ENCODE assay signal across 22 mouse cellular contexts in the genomic region with DNA sequence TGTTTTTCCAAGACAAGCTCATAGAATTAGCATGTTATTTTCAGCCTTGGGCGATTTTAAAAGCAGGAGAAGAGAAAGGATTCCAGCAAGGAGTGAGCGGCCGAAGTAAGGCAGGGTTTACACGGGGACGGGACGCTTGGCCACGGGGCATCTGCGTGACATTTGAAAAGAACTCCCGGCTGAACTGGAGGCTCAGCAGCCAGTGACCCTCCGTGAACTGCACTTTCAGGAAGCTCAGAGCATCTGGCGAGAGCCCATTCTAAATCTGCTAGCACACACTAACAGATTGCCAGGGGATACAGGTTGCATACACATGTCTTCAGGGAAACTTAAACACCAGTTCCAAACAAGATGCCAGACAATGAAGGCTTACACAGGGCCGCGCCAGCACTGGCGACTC. TPM values are rescaled to one million over a fixed set of nuclear protein-coding genes. Genes with fewer than 3 reads are reported as not detected.
DNase-seq lines count a peak whose midpoint lies in the region; ATAC-seq lines count a peak whose summit lies in the region.
"Had no signal": no experiment of that assay in that cellular context is flagged by ENCODE, and none has a peak within 500 bp of the region (broad histone marks: within the 10 kb centered on the region; RNA-seq: fewer than 3 reads in every experiment).

No protein-coding gene starts in this region.

- intact Hi-C loops in left cerebral cortex, postnatal 10 days (cut with DNase I) = no loop called here

- WGBS in kidney, embryonic 14.5 days = 63% methylated on average over 14 of the region's 14 CpGs
- 45% methylated on average over 14 of the region's 14 CpGs for WGBS in embryonic facial prominence, embryonic 11.5 days
- 48% methylated on average over 14 of the region's 14 CpGs for WGBS in intestine, embryonic 14.5 days
- 78% methylated on average over 14 of the region's 14 CpGs for WGBS in heart, embryonic 12.5 days

- H3K36me3 ChIP-seq in kidney, embryonic 14.5 days (ENCODE audit: control insufficient read depth, insufficient read depth, low read length) = no peaks in the 10 kb centered on the region
- H3K36me3 ChIP-seq in embryonic facial prominence, embryonic 11.5 days (replicated peaks; ENCODE audit: control insufficient read depth, insufficient read depth, low read depth, low read length) = no peaks in the 10 kb centered on the region
- no peaks in the 10 kb centered on the region for H3K36me3 ChIP-seq in intestine, embryonic 14.5 days (ENCODE audit: control insufficient read depth, insufficient read depth, low read length)
- no peaks in the 10 kb centered on the region for H3K36me3 ChIP-seq in heart, embryonic 12.5 days
- H3K36me3 ChIP-seq: liver, embryonic 12.5 days; neural tube, embryonic 12.5 days had no signal

- no peak overlapping the region for H3K9ac ChIP-seq in kidney, embryonic 14.5 days (ENCODE audit: low read depth, low read length)
- no peak overlapping the region for H3K9ac ChIP-seq in embryonic facial prominence, embryonic 11.5 days (replicated peaks; ENCODE audit: low read length)
- H3K9ac ChIP-seq in intestine, embryonic 14.5 days (ENCODE audit: low read length) = no peak overlapping the region
- H3K9ac ChIP-seq in heart, embryonic 12.5 days = no peak overlapping the region
- H3K9ac ChIP-seq: forebrain, embryonic 13.5 days; liver, embryonic 12.5 days; neural tube, embryonic 12.5 days had no signal

- no peak overlapping the region for H3K27ac ChIP-seq in kidney, embryonic 14.5 days (ENCODE audit: low read depth, low read length)
- no peak overlapping the region for H3K27ac ChIP-seq in embryonic facial prominence, embryonic 11.5 days (replicated peaks; ENCODE audit: low read depth, low read length)
- H3K27ac ChIP-seq in intestine, embryonic 14.5 days (ENCODE audit: low read depth) = no peak overlapping the region
- H3K27ac ChIP-seq in heart, embryonic 12.5 days (ENCODE audit: poor library complexity, severe bottlenecking) = no peak overlapping the region
- H3K27ac ChIP-seq: forebrain, embryonic 13.5 days; heart, adult 2 months; layer of hippocampus, adult 2 months; liver, embryonic 12.5 days; neural tube, embryonic 12.5 days had no signal

- H3K4me3 ChIP-seq in kidney, embryonic 14.5 days (ENCODE audit: low read length) = no peak overlapping the region
- H3K4me3 ChIP-seq in embryonic facial prominence, embryonic 11.5 days (ENCODE audit: low read depth, low read length) = no peak overlapping the region
- H3K4me3 ChIP-seq in intestine, embryonic 14.5 days (ENCODE audit: low read depth, low read length) = no peak overlapping the region
- no peak overlapping the region for H3K4me3 ChIP-seq in heart, embryonic 12.5 days
- H3K4me3 ChIP-seq: forebrain, embryonic 13.5 days; heart, adult 2 months; layer of hippocampus, adult 2 months; liver, embryonic 12.5 days; neural tube, embryonic 12.5 days had no signal

- no peaks in the 10 kb centered on the region for H3K9me3 ChIP-seq in kidney, embryonic 14.5 days (ENCODE audit: control insufficient read depth, low read length)
- H3K9me3 ChIP-seq in embryonic facial prominence, embryonic 11.5 days (replicated peaks; ENCODE audit: control insufficient read depth, low read length) = no peaks in the 10 kb centered on the region
- no peaks in the 10 kb centered on the region for H3K9me3 ChIP-seq in intestine, embryonic 14.5 days (ENCODE audit: control insufficient read depth, low read length)
- H3K9me3 ChIP-seq in heart, embryonic 12.5 days (replicated peaks) = no peaks in the 10 kb centered on the region
- H3K9me3 ChIP-seq: forebrain, embryonic 13.5 days; liver, embryonic 12.5 days; neural tube, embryonic 12.5 days had no signal

- peak overlapping the region; percentile 12; the same call in 1 of the 2 replicates for H3K4me2 ChIP-seq in kidney, embryonic 14.5 days (replicated peaks; ENCODE audit: low read depth, low read length)
- H3K4me2 ChIP-seq in embryonic facial prominence, embryonic 11.5 days (ENCODE audit: low read depth, low read length) = no peak overlapping the region
- peak overlapping the region; percentile 20; the same call in 1 of the 2 replicates for H3K4me2 ChIP-seq in intestine, embryonic 14.5 days (ENCODE audit: low read length)
- no peak overlapping the region for H3K4me2 ChIP-seq in heart, embryonic 12.5 days
- H3K4me2 ChIP-seq: forebrain, embryonic 13.5 days; liver, embryonic 12.5 days; neural tube, embryonic 12.5 days had no signal

- no peak for ATAC-seq in kidney, embryonic 14.5 days (ENCODE audit: low FRiP score, low TSS enrichment)
- no peak for ATAC-seq in embryonic facial prominence, embryonic 11.5 days (replicated peaks; ENCODE audit: insufficient number of reproducible peaks, low FRiP score, low TSS enrichment, low read depth)
- ATAC-seq in intestine, embryonic 14.5 days (replicated peaks; ENCODE audit: low FRiP score, low TSS enrichment, low read depth) = no peak
- no peak for ATAC-seq in heart, embryonic 12.5 days (ENCODE audit: insufficient number of reproducible peaks, low FRiP score)
- ATAC-seq: forebrain, embryonic 13.5 days; hindbrain, embryonic 16.5 days; liver, embryonic 12.5 days; Patski had no signal

- H3K27me3 ChIP-seq in kidney, embryonic 14.5 days (ENCODE audit: control insufficient read depth, insufficient read depth, low read length) = no peaks in the 10 kb centered on the region
- no peaks in the 10 kb centered on the region for H3K27me3 ChIP-seq in embryonic facial prominence, embryonic 11.5 days (ENCODE audit: control insufficient read depth, insufficient read depth, low read length)
- no peaks in the 10 kb centered on the region for H3K27me3 ChIP-seq in intestine, embryonic 14.5 days (replicated peaks; ENCODE audit: control insufficient read depth, insufficient read depth, low read length)
- H3K27me3 ChIP-seq in heart, embryonic 12.5 days (replicated peaks) = no peaks in the 10 kb centered on the region; the same call in 1 of the 2 replicates
- H3K27me3 ChIP-seq: forebrain, embryonic 13.5 days; neural tube, embryonic 12.5 days had no signal

- H3K4me1 ChIP-seq in kidney, embryonic 14.5 days (ENCODE audit: control insufficient read depth, insufficient read depth, low read length) = no peaks in the 10 kb centered on the region
- no peaks in the 10 kb centered on the region for H3K4me1 ChIP-seq in embryonic facial prominence, embryonic 11.5 days (ENCODE audit: control insufficient read depth, insufficient read depth, low read length)
- peaks cover 9% of the 10 kb centered on the region; the same call in 1 of the 2 replicates for H3K4me1 ChIP-seq in intestine, embryonic 14.5 days (replicated peaks; ENCODE audit: control insufficient read depth, insufficient read depth, low read length)
- H3K4me1 ChIP-seq in heart, embryonic 12.5 days (replicated peaks) = no peaks in the 10 kb centered on the region
- H3K4me1 ChIP-seq: liver, embryonic 12.5 days had no signal

- DNase-seq in kidney, adult 8-10 months = no peak
- DNase-seq in embryo, embryonic 10 days (ENCODE audit: low spot score) = peak; percentile 12
- peak; percentile 29 for DNase-seq in embryonic facial prominence, embryonic 11.5 days (ENCODE audit: low spot score)
- DNase-seq in intestine, embryonic 14.5 days (ENCODE audit: low spot score) = no peak
- no peak for DNase-seq in left cerebral cortex, postnatal 10 days (ENCODE audit: extremely low spot score in 1 of 2, low spot score in 2 of 2)
- DNase-seq in heart, adult 18-20 months = no peak
- DNase-seq: B cell, adult 2 months; cerebellum, adult 9-11 months; heart, adult 2 months; heart, postnatal 14 days had no signal

RNA-seq across cellular contexts. Expression of gene Olfr282, which starts 6.7 kb away (rescaled TPM):
- polyA plus RNA-seq in kidney, embryonic 14.5 days (2014; fragmentation: Nextera tagmentation; extraction: Ambion mirVana) = not detected in 2 replicates
- polyA plus RNA-seq in embryonic facial prominence, embryonic 11.5 days (2014; fragmentation: Nextera tagmentation; extraction: Ambion mirVana) = not detected in 2 replicates
- polyA plus RNA-seq in intestine, embryonic 14.5 days (2014; fragmentation: Nextera tagmentation; extraction: Ambion mirVana) = not detected in 2 replicates
- polyA plus RNA-seq in heart, embryonic 12.5 days (2016; fragmentation: Nextera tagmentation; extraction: Ambion mirVana) = not detected in 2 replicates
- not detected for total RNA-seq in left cerebral cortex, postnatal 10 days (2021)
- not detected for total RNA-seq in heart, adult 18-20 months (2021)
- total RNA-seq: adrenal gland, postnatal 4 days; heart, adult 2 months; heart, postnatal 14 days; layer of hippocampus, adult 2 months; left cerebral cortex, adult 8-10 months had no signal
- polyA plus RNA-seq: forebrain, embryonic 13.5 days; heart, adult 2 months; hindbrain, embryonic 16.5 days; kidney, embryonic 16.5 days; liver, embryonic 12.5 days; lung, embryonic 16.5 days; neural tube, embryonic 12.5 days; Patski had no signal

RNA-seq across cellular contexts. Expression of gene Olfr281, which starts 28.1 kb away (rescaled TPM):
- polyA plus RNA-seq in kidney, embryonic 14.5 days (2014; fragmentation: Nextera tagmentation; extraction: Ambion mirVana) = not detected in 2 replicates
- polyA plus RNA-seq in embryonic facial prominence, embryonic 11.5 days (2014; fragmentation: Nextera tagmentation; extraction: Ambion mirVana) = not detected in 2 replicates
- polyA plus RNA-seq in intestine, embryonic 14.5 days (2014; fragmentation: Nextera tagmentation; extraction: Ambion mirVana) = not detected in 2 replicates
- not detected in 2 replicates for polyA plus RNA-seq in heart, embryonic 12.5 days (2016; fragmentation: Nextera tagmentation; extraction: Ambion mirVana)
- not detected for total RNA-seq in left cerebral cortex, postnatal 10 days (2021)
- total RNA-seq in heart, adult 18-20 months (2021) = not detected
- total RNA-seq: adrenal gland, postnatal 4 days; heart, adult 2 months; heart, postnatal 14 days; layer of hippocampus, adult 2 months; left cerebral cortex, adult 8-10 months had no signal
- polyA plus RNA-seq: forebrain, embryonic 13.5 days; heart, adult 2 months; hindbrain, embryonic 16.5 days; kidney, embryonic 16.5 days; liver, embryonic 12.5 days; lung, embryonic 16.5 days; neural tube, embryonic 12.5 days; Patski had no signal

RNA-seq across cellular contexts. Expression of gene Olfr283, which starts 43.6 kb away (rescaled TPM):
- not detected in 2 replicates for polyA plus RNA-seq in kidney, embryonic 14.5 days (2014; fragmentation: Nextera tagmentation; extraction: Ambion mirVana)
- not detected in 2 replicates for polyA plus RNA-seq in embryonic facial prominence, embryonic 11.5 days (2014; fragmentation: Nextera tagmentation; extraction: Ambion mirVana)
- not detected in 2 replicates for polyA plus RNA-seq in intestine, embryonic 14.5 days (2014; fragmentation: Nextera tagmentation; extraction: Ambion mirVana)
- polyA plus RNA-seq in heart, embryonic 12.5 days (2016; fragmentation: Nextera tagmentation; extraction: Ambion mirVana) = not detected in 2 replicates
- not detected for total RNA-seq in left cerebral cortex, postnatal 10 days (2021)
- total RNA-seq in heart, adult 18-20 months (2021) = not detected
- total RNA-seq: adrenal gland, postnatal 4 days; heart, adult 2 months; heart, postnatal 14 days; layer of hippocampus, adult 2 months; left cerebral cortex, adult 8-10 months had no signal
- polyA plus RNA-seq: forebrain, embryonic 13.5 days; heart, adult 2 months; hindbrain, embryonic 16.5 days; kidney, embryonic 16.5 days; liver, embryonic 12.5 days; lung, embryonic 16.5 days; neural tube, embryonic 12.5 days; Patski had no signal

RNA-seq across cellular contexts. Expression of gene OR5BS1P, which starts 45.4 kb away (rescaled TPM):
- polyA plus RNA-seq in kidney, embryonic 14.5 days (2014; fragmentation: Nextera tagmentation; extraction: Ambion mirVana) = not detected in 2 replicates
- polyA plus RNA-seq in embryonic facial prominence, embryonic 11.5 days (2014; fragmentation: Nextera tagmentation; extraction: Ambion mirVana) = not detected in 2 replicates
- not detected in 2 replicates for polyA plus RNA-seq in intestine, embryonic 14.5 days (2014; fragmentation: Nextera tagmentation; extraction: Ambion mirVana)
- not detected in 2 replicates for polyA plus RNA-seq in heart, embryonic 12.5 days (2016; fragmentation: Nextera tagmentation; extraction: Ambion mirVana)
- total RNA-seq in left cerebral cortex, postnatal 10 days (2021) = not detected
- not detected for total RNA-seq in heart, adult 18-20 months (2021)
- total RNA-seq: adrenal gland, postnatal 4 days; heart, adult 2 months; heart, postnatal 14 days; layer of hippocampus, adult 2 months; left cerebral cortex, adult 8-10 months had no signal
- polyA plus RNA-seq: forebrain, embryonic 13.5 days; heart, adult 2 months; hindbrain, embryonic 16.5 days; kidney, embryonic 16.5 days; liver, embryonic 12.5 days; lung, embryonic 16.5 days; neural tube, embryonic 12.5 days; Patski had no signal

RNA-seq across cellular contexts. Expression of gene Lalba, which starts 58.2 kb away (rescaled TPM):
- 0.28 and 0.44 TPM in 2 replicates for polyA plus RNA-seq in kidney, embryonic 14.5 days (2014; fragmentation: Nextera tagmentation; extraction: Ambion mirVana)
- polyA plus RNA-seq in embryonic facial prominence, embryonic 11.5 days (2014; fragmentation: Nextera tagmentation; extraction: Ambion mirVana) = 0.38 and 0.39 TPM in 2 replicates
- 0.57 TPM in 1 of 2 replicates, not detected in the other for polyA plus RNA-seq in intestine, embryonic 14.5 days (2014; fragmentation: Nextera tagmentation; extraction: Ambion mirVana)
- polyA plus RNA-seq in heart, embryonic 12.5 days (2016; fragmentation: Nextera tagmentation; extraction: Ambion mirVana) = not detected in 2 replicates
- not detected for total RNA-seq in left cerebral cortex, postnatal 10 days (2021)
- total RNA-seq in heart, adult 18-20 months (2021) = under 1 TPM in 1 of 2 experiments, not detected in 1; 0.39 TPM
- total RNA-seq: adrenal gland, postnatal 4 days; heart, adult 2 months; heart, postnatal 14 days; layer of hippocampus, adult 2 months; left cerebral cortex, adult 8-10 months had no signal
- polyA plus RNA-seq: forebrain, embryonic 13.5 days; hindbrain, embryonic 16.5 days; liver, embryonic 12.5 days; neural tube, embryonic 12.5 days; Patski had no signal

Comparison
In these comparisons a context has a peak if more than half of its experiments do, and no peak if none do; other contexts are left out.
1. H3K4me2 ChIP-seq: peak in kidney, embryonic 14.5 days (single experiment) and intestine, embryonic 14.5 days (single experiment); none in embryonic facial prominence, embryonic 11.5 days (single experiment) and heart, embryonic 12.5 days (single experiment).
2. DNase-seq: peak in embryo, embryonic 10 days (single experiment) and embryonic facial prominence, embryonic 11.5 days (single experiment); none in kidney, adult 8-10 months (0 of 2), intestine, embryonic 14.5 days (single experiment), left cerebral cortex, postnatal 10 days (0 of 2) and heart, adult 18-20 months (0 of 2).